Mouse (Mus musculus): ENCODE measurements around the gene Pard3b. TPM values are rescaled to one million over a fixed set of nuclear protein-coding genes. Genes with fewer than 3 reads are reported as not detected.
A peak's percentile ranks its signal among the peaks of the same experiment; 100 is the strongest.

Pard3b gene
- polyA plus RNA-seq, 1 experiment from 2014 or later, result 6.8 TPM

GRCm38 (mm10) chr1:62348371-62348770 lies 709.7 kb downstream of the Pard3b start:
- H3K9me3 ChIP-seq (ENCODE audit: control insufficient read depth, low read length), result no peaks in the 10 kb centered on the region

GRCm38 (mm10) chr1:62355496-62355895 lies 716.9 kb downstream of the Pard3b start:
- H3K36me3 ChIP-seq (ENCODE audit: control insufficient read depth, insufficient read depth, low read length), result no peaks in the 10 kb centered on the region
- H3K4me2 ChIP-seq, result no peak overlapping the region
- no peaks in the 10 kb centered on the region for H3K4me1 ChIP-seq (replicated peaks; ENCODE audit: control insufficient read depth, insufficient read depth, low read length)
- H3K4me3 ChIP-seq (ENCODE audit: low read depth, low read length), result no peak overlapping the region
- DNase-seq (ENCODE audit: low spot score), result no peak
- WGBS, result 68% methylated on average over 4 of the region's 4 CpGs
- no peak overlapping the region for H3K27ac ChIP-seq (ENCODE audit: low read depth, low read length)
- no peaks in the 10 kb centered on the region for H3K9me3 ChIP-seq (ENCODE audit: control insufficient read depth, low read length)
- no peaks in the 10 kb centered on the region for H3K27me3 ChIP-seq (replicated peaks; ENCODE audit: control insufficient read depth, insufficient read depth, low read length)
- ATAC-seq (replicated peaks; ENCODE audit: low FRiP score), result no peak
- no peak overlapping the region for H3K9ac ChIP-seq (ENCODE audit: low read depth, low read length)

More at GRCm38 (mm10) chr1:62348371-62348770, 709.7 kb downstream of the Pard3b start:
- no peaks in the 10 kb centered on the region for H3K4me1 ChIP-seq (replicated peaks; ENCODE audit: control insufficient read depth, insufficient read depth, low read length)
- ATAC-seq (replicated peaks; ENCODE audit: low FRiP score) (no peak), DNase-seq (ENCODE audit: low spot score) (no peak)
- no peaks in the 10 kb centered on the region for H3K36me3 ChIP-seq (ENCODE audit: control insufficient read depth, insufficient read depth, low read length)
- H3K4me2 ChIP-seq, result no peak overlapping the region
- WGBS, result 95% methylated on average over 4 of the region's 4 CpGs
- no peak overlapping the region for H3K27ac ChIP-seq (ENCODE audit: low read depth, low read length)
- no peak overlapping the region for H3K9ac ChIP-seq (ENCODE audit: low read depth, low read length)
- no peaks in the 10 kb centered on the region for H3K27me3 ChIP-seq (replicated peaks; ENCODE audit: control insufficient read depth, insufficient read depth, low read length)
- no peak overlapping the region for H3K4me3 ChIP-seq (ENCODE audit: low read depth, low read length)

GRCm38 (mm10) chr1:62374427-62375050 lies 735.9 kb downstream of the Pard3b start:
- H3K36me3 ChIP-seq (ENCODE audit: control insufficient read depth, insufficient read depth, low read length), result no peaks in the 10 kb centered on the region
- no peaks in the 10 kb centered on the region for H3K9me3 ChIP-seq (ENCODE audit: control insufficient read depth, low read length)
- no peaks in the 10 kb centered on the region for H3K27me3 ChIP-seq (replicated peaks; ENCODE audit: control insufficient read depth, insufficient read depth, low read length)
- H3K4me3 ChIP-seq (ENCODE audit: low read depth, low read length), result no peak overlapping the region
- no peak overlapping the region for H3K27ac ChIP-seq (ENCODE audit: low read depth, low read length)
- no peaks in the 10 kb centered on the region for H3K4me1 ChIP-seq (replicated peaks; ENCODE audit: control insufficient read depth, insufficient read depth, low read length)
- 78% methylated on average over 7 of the region's 7 CpGs for WGBS
- DNase-seq (ENCODE audit: low spot score) (no peak), ATAC-seq (replicated peaks; ENCODE audit: low FRiP score) (no peak)
- H3K9ac ChIP-seq (ENCODE audit: low read depth, low read length), result no peak overlapping the region
- H3K4me2 ChIP-seq, result no peak overlapping the region

GRCm38 (mm10) chr1:62378335-62378734 lies 739.7 kb downstream of the Pard3b start:
- DNase-seq (ENCODE audit: low spot score) (no peak), ATAC-seq (replicated peaks; ENCODE audit: low FRiP score) (no peak)
- Histone ChIP-seq H3K27ac (ENCODE audit: low read depth, low read length) (no peak overlapping the region), H3K4me2 (no peak overlapping the region), H3K27me3 (replicated peaks; ENCODE audit: control insufficient read depth, insufficient read depth, low read length) (no peaks in the 10 kb centered on the region), H3K4me1 (replicated peaks; ENCODE audit: control insufficient read depth, insufficient read depth, low read length) (peaks cover 3% of the 10 kb centered on the region; the same call in 1 of the 2 replicates), H3K4me3 (ENCODE audit: low read depth, low read length) (no peak overlapping the region), H3K36me3 (ENCODE audit: control insufficient read depth, insufficient read depth, low read length) (no peaks in the 10 kb centered on the region), H3K9me3 (ENCODE audit: control insufficient read depth, low read length) (no peaks in the 10 kb centered on the region), H3K9ac (ENCODE audit: low read depth, low read length) (no peak overlapping the region)
- WGBS, result 84% methylated on average over 4 of the region's 4 CpGs

- no peak for DNase-seq (ENCODE audit: low spot score)
- H3K27ac ChIP-seq (ENCODE audit: low read depth, low read length), result no peak overlapping the region
- peaks cover 5% of the 10 kb centered on the region; the same call in 1 of the 2 replicates for H3K4me1 ChIP-seq (replicated peaks; ENCODE audit: control insufficient read depth, insufficient read depth, low read length)
- WGBS, result 23% methylated on average over 14 of the region's 14 CpGs
- peak overlapping the region; percentile 21; the same call in 1 of the 2 replicates for H3K4me2 ChIP-seq
- H3K4me3 ChIP-seq (ENCODE audit: low read depth, low read length), result no peak overlapping the region
- no peaks in the 10 kb centered on the region for H3K27me3 ChIP-seq (replicated peaks; ENCODE audit: control insufficient read depth, insufficient read depth, low read length)
- peak; percentile 81 for ATAC-seq (replicated peaks; ENCODE audit: low FRiP score)
- no peaks in the 10 kb centered on the region for H3K9me3 ChIP-seq (ENCODE audit: control insufficient read depth, low read length)
- H3K9ac ChIP-seq (ENCODE audit: low read depth, low read length), result no peak overlapping the region
- no peaks in the 10 kb centered on the region for H3K36me3 ChIP-seq (ENCODE audit: control insufficient read depth, insufficient read depth, low read length)
Measured at GRCm38 (mm10) chr1:62382807-62383514, 744.3 kb downstream of the Pard3b start.

GRCm38 (mm10) chr1:62384241-62384640 lies 745.6 kb downstream of the Pard3b start:
- Histone ChIP-seq H3K27me3 (replicated peaks; ENCODE audit: control insufficient read depth, insufficient read depth, low read length) (no peaks in the 10 kb centered on the region), H3K9ac (ENCODE audit: low read depth, low read length) (no peak overlapping the region), H3K4me2 (no peak overlapping the region), H3K36me3 (ENCODE audit: control insufficient read depth, insufficient read depth, low read length) (no peaks in the 10 kb centered on the region), H3K4me1 (replicated peaks; ENCODE audit: control insufficient read depth, insufficient read depth, low read length) (peaks cover 5% of the 10 kb centered on the region; the same call in 1 of the 2 replicates), H3K9me3 (ENCODE audit: control insufficient read depth, low read length) (no peaks in the 10 kb centered on the region), H3K4me3 (ENCODE audit: low read depth, low read length) (no peak overlapping the region), H3K27ac (ENCODE audit: low read depth, low read length) (no peak overlapping the region)
- ATAC-seq (replicated peaks; ENCODE audit: low FRiP score), result no peak
- 91% methylated on average over 1 of the region's 1 CpGs for WGBS
- DNase-seq (ENCODE audit: low spot score), result no peak

GRCm38 (mm10) chr1:62388013-62388412 lies 749.4 kb downstream of the Pard3b start:
- H3K27ac ChIP-seq (ENCODE audit: low read depth, low read length), result no peak overlapping the region
- WGBS, result 74% methylated on average over 4 of the region's 4 CpGs
- no peaks in the 10 kb centered on the region for H3K27me3 ChIP-seq (replicated peaks; ENCODE audit: control insufficient read depth, insufficient read depth, low read length)
- no peak overlapping the region for H3K9ac ChIP-seq (ENCODE audit: low read depth, low read length)
- H3K4me3 ChIP-seq (ENCODE audit: low read depth, low read length), result no peak overlapping the region
- DNase-seq (ENCODE audit: low spot score), result no peak
- no peak for ATAC-seq (replicated peaks; ENCODE audit: low FRiP score)
- H3K36me3 ChIP-seq (ENCODE audit: control insufficient read depth, insufficient read depth, low read length), result no peaks in the 10 kb centered on the region
- no peak overlapping the region for H3K4me2 ChIP-seq
- no peaks in the 10 kb centered on the region for H3K9me3 ChIP-seq (ENCODE audit: control insufficient read depth, low read length)
- H3K4me1 ChIP-seq (replicated peaks; ENCODE audit: control insufficient read depth, insufficient read depth, low read length), result peaks cover 5% of the 10 kb centered on the region; the same call in 1 of the 2 replicates

- Histone ChIP-seq H3K9me3 (ENCODE audit: control insufficient read depth, low read length) (no peaks in the 10 kb centered on the region), H3K4me3 (ENCODE audit: low read depth, low read length) (no peak overlapping the region), H3K4me2 (no peak overlapping the region), H3K4me1 (replicated peaks; ENCODE audit: control insufficient read depth, insufficient read depth, low read length) (no peaks in the 10 kb centered on the region), H3K36me3 (ENCODE audit: control insufficient read depth, insufficient read depth, low read length) (no peaks in the 10 kb centered on the region), H3K27ac (ENCODE audit: low read depth, low read length) (no peak overlapping the region), H3K27me3 (replicated peaks; ENCODE audit: control insufficient read depth, insufficient read depth, low read length) (no peaks in the 10 kb centered on the region), H3K9ac (ENCODE audit: low read depth, low read length) (no peak overlapping the region)
- 41% methylated on average over 4 of the region's 4 CpGs for WGBS
- no peak for ATAC-seq (replicated peaks; ENCODE audit: low FRiP score)
- DNase-seq (ENCODE audit: low spot score), result no peak
Measured at GRCm38 (mm10) chr1:62392863-62393262, 754.2 kb downstream of the Pard3b start.

GRCm38 (mm10) chr1:62394555-62394954 lies 755.9 kb downstream of the Pard3b start:
- 74% methylated on average over 3 of the region's 3 CpGs for WGBS
- Histone ChIP-seq H3K4me1 (replicated peaks; ENCODE audit: control insufficient read depth, insufficient read depth, low read length) (no peaks in the 10 kb centered on the region), H3K4me2 (no peak overlapping the region), H3K9me3 (ENCODE audit: control insufficient read depth, low read length) (no peaks in the 10 kb centered on the region), H3K36me3 (ENCODE audit: control insufficient read depth, insufficient read depth, low read length) (no peaks in the 10 kb centered on the region), H3K9ac (ENCODE audit: low read depth, low read length) (no peak overlapping the region), H3K4me3 (ENCODE audit: low read depth, low read length) (no peak overlapping the region), H3K27ac (ENCODE audit: low read depth, low read length) (no peak overlapping the region), H3K27me3 (replicated peaks; ENCODE audit: control insufficient read depth, insufficient read depth, low read length) (no peaks in the 10 kb centered on the region)
- ATAC-seq (replicated peaks; ENCODE audit: low FRiP score), result no peak
- no peak for DNase-seq (ENCODE audit: low spot score)
